Mouse (Mus musculus) frontal cortex, postnatal 25 days (tissue): ENCODE data around the gene Unc5c.

Experiments
- DNase-seq, 2 experiments: peaks; one replicate each; pipeline ENCODE4 v3.0.0; 2022; ENCODE audit warnings: low spot score in 2 of 2

Gene Unc5c

DNA sequence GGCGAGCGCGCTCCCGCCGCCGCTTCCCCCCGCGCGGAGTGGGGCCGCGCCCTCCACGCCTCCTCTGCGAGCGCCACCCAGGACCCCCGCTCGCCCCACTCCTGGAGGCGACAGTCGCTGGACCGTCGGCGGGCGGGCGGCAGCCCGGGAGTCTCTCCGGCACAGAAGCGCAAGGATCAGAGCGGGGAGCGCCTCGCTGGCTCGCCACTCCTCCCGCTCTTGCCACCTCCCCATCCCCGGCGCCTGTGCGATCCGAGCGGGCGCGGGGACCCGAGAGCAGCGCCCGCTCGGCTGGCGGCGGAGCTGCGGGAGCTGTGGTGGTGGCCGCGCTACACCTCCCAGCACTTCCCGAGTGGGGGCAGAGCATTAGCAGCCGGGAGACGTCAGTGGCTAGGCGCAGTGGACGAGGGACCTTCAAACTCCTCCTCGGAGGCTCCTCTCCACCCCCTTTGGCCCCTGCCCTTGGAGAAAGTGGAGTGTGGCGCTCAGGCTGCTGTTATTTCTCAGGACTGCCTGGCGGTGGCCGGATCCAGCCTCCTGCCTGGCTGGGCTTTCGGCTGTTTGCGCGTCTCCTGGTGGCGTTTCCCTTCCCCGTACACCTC lies at the start of gene Unc5c:
Gene Unc5c (plus strand): TSS at position 113 of the 602 bp plus-strand sequence.
- peak; percentile 58 to 70 for DNase-seq

DNA sequence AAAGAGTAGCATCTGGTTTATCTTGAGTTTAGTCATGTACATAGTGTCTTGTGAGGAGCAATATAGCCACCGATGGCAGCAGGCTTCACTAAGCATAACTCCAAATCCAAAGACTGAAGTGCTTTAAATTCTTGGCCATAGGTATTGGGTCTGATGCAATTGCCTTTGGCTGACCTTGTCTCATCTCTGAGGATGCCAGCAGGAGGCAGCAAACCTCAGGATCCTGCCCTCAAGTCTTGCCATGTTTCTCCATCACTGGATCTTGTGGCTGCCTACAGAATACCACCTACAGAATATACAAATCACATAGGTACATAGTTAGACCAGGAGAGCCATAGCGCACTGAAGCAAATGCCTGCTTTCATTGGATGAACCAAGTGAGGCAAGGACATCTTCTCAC lies 7.5 kb upstream of the Unc5c start:
- DNase-seq, result no peak

GRCm38 (mm10) chr3:141462482-141462881 lies 2.5 kb upstream of the Unc5c start:
- no peak for DNase-seq

- peak; percentile 52 to 60 for DNase-seq
Measured at GRCm38 (mm10) chr3:141464691-141465103, 319 bp upstream of the Unc5c start.

- DNase-seq, result peak; percentile 35 to 39
Measured at GRCm38 (mm10) chr3:141466061-141466460, 1.0 kb downstream of the Unc5c start.

DNA sequence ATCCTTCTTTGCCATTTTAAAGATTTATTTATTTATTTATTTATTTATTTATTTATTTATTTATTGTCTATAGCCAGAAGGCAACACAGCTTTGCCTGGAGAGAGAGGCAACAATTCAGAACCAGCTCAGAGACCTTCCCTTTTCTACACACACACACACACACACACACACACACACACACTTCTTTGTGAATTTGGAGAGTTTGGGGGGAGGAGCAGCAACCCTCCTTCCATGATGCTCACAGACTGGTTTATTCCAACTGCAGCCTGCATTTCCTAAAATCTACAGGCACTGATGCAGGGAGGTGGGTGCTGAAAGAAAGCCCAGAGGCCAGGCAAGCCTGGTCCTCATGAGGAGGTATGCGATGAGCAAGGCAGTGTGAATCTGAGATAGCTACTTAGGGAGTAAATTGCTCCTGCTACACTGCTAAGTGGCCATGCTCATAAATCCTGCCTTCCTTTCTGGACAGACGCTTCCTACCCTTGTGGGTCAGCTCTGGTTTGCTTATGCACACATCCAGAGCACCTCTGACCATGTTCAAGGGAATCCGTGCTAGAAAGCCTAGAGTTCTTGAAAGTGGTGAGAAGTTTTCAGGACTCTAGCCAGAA lies 1.8 kb downstream of the Unc5c start:
- DNase-seq, result no peak

GRCm38 (mm10) chr3:141469338-141469737 lies 4.3 kb downstream of the Unc5c start:
- DNase-seq, result no peak

GRCm38 (mm10) chr3:141473205-141473604 lies 8.2 kb downstream of the Unc5c start:
- DNase-seq, result no peak

DNA sequence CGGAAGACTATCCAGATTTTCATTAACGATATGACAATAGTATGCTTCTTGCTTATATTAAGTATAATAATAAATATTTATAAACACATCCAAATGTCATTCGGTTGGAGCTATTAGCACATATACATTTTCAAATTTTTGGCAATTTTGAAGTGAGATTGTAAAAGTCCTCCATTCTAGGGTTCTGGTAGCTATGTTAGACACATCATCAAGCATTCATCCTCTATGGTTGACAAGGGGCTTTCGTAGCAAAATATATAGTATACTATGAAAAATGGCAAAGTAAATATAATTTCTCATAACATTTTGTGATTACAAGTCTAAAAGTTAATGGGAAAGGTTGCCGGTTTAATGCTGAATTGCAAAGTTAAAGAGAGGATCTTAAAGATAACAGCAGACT lies 10.4 kb downstream of the Unc5c start:
- no peak for DNase-seq

GRCm38 (mm10) chr3:141475919-141476318 lies 10.9 kb downstream of the Unc5c start:
- DNase-seq, result no peak

- no peak for DNase-seq
Measured at GRCm38 (mm10) chr3:141476670-141477069, 11.7 kb downstream of the Unc5c start.

DNA sequence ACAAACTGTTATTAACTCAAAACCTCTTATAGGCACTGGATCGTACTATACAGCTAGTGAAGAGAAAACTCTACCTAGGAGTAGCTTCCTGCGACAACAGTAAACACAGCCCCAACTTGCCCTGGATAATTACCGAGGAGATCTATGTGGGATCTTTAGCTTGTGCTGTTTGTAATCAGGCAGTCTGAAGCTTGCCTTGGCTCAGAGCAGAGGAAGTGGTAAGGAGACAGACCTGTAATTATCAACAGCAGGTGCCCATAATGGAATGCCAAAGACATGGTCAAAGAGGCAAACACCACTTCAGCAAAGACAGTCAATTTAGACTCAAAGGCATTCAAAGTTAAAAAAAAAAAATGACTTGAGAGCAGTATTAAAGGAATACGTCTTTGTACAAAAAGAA lies 17.4 kb downstream of the Unc5c start:
- no peak for DNase-seq

GRCm38 (mm10) chr3:141483665-141484431 lies 18.8 kb downstream of the Unc5c start:
- no peak for DNase-seq

- no peak for DNase-seq
Measured at GRCm38 (mm10) chr3:141485218-141485617, 20.2 kb downstream of the Unc5c start.

DNA sequence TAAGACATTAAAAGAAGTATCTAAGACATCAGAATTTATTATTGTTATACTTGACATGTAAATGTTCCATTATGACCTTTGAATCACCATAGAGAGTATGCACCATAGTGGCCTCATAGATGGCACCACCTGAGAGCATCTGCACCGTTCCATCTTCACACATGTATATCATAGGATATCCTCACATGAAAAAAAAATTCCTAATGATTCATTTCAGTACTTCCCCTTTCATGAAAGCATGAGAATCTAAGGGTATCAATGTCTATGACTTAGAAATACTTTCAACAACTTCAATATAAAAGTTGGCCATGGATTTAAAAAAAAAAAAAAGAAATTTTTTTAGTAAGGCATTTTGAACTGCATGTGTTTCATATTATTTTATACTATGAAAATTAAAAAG lies 25.6 kb downstream of the Unc5c start:
- no peak for DNase-seq

DNA sequence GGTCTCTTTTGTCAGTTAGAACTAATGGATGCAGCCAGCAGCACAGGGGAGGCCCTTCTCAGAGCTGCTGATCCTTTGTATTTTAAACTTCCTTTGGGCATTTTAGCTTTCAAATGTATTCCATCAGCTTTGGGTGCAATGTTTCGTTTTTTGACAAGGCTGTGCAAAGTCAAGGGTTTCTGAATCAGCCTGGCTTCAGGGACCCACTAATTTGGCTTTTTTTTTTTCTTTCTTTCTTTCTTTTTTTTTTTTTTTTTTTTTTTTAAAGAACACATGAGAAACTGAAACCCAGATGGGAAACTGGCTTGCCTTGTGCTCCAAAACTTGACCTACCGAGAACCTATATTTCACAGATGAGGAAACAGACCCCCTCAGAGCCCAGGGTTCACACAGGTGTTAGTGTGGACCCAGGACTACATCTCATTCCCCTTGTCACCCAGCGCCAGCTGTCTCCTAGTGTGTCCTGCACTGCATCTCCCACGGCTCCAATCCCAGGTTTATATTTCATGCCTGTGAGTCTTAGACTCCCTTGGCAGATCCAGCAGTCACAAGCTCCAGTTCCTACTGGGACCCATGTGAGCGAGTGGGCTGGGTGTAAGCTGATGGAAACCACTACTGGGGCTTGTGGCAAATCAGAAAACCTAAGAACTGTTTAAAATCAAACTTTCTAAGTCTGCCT lies 26.4 kb downstream of the Unc5c start:
- no peak for DNase-seq

- DNase-seq, result no peak
Measured at GRCm38 (mm10) chr3:141491951-141492310, 26.9 kb downstream of the Unc5c start.

GRCm38 (mm10) chr3:141493000-141493399 lies 28.0 kb downstream of the Unc5c start:
- no peak for DNase-seq

- DNase-seq, result no peak
Measured at GRCm38 (mm10) chr3:141498348-141499056, 33.5 kb downstream of the Unc5c start.

DNA sequence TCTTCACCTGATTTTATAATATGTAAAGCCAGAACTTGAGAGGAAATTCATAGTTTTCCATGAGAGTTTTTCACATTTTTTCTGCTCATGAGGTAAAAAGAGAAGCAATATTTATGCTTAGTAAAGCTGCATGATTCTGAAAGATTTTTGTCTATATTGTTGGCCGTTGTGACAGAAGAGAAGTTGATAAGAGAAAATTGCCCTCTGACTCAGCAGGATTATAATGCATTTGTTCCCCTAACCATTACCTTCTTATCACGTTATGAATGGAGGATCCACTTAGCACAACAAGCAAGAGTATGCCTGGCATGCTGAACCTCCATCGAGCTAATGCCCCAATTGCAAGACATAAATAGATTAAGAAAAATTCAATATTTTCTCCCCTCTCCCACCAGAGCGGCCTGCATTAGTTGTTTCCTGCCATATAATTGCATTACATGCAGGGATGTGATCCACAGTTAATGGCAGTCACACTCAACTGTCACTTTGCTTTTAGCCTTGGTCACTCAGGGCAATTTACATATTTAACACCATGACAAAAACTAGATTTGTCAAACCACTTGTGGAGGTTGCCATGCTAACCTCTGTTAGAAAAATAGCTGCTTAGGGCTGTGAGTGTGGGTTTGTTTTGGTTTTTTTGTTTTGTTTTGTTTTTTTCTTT lies 37.0 kb downstream of the Unc5c start:
- no peak for DNase-seq

DNA sequence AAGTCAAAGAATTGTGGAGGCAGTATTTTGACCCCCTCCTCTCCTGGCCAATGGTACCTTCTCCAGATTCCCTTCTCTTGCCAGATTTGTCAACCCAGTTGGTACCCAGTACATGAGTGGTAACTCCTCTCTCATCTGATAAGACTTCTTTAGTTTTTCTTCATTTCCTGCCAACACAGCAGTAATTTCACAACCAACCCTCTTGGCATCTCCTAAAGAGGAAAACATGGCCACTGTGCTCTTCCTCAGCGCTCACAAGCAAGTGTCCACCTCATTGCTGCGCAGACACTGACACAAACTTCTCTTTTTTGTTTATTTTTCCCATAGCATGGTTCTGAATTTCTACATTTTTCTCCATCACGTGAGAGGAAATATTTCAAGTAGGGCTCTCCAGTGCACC lies 38.3 kb downstream of the Unc5c start:
- DNase-seq, result no peak
